Mouse (Mus musculus): ENCODE data around the gene Clstn1.

- no peak for TF ChIP-seq CTCF (IDR thresholded peaks at IDR 0.05; ENCODE audit: low read depth, low read length)
- no peak for TF ChIP-seq POLR2A (IDR thresholded peaks at IDR 0.05; ENCODE audit: insufficient read depth, low read length)
- no peak for TF ChIP-seq EP300 (IDR thresholded peaks at IDR 0.05; ENCODE audit: insufficient read depth, low read depth, low read length)
Measured at GRCm38 (mm10) chr4:149569781-149570497, 16.3 kb upstream of the Clstn1 start.

Measured in ES-Bruce4 (cell line).